Mouse (Mus musculus): ENCODE measurements around the gene Tas1r3.

The Tas1r3 gene

DNA sequence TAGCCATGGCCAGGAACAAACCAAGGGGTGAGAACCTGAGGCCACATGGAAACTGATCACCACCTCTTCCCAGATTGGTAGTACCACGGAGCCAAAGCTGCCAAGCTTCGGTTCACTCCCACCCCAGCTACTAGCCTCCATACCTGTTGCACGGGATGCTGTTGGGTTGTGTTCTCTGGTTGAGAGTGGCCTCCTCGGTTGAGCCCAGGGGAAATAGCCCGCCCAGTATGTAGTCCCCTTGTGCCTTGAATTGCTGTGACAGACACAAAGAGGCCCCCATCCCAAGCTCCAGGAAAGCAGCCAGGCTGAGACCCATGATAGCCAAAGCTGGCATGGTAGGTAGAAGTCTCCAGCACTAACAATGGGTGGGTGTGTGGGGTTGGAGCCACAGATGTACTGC, at the start of gene Tas1r3:
Gene Tas1r3, minus strand, starts transcription at position 362 of the 400 bp plus-strand sequence.
- WGBS, result 71% methylated on average over 5 of the region's 5 CpGs

DNA sequence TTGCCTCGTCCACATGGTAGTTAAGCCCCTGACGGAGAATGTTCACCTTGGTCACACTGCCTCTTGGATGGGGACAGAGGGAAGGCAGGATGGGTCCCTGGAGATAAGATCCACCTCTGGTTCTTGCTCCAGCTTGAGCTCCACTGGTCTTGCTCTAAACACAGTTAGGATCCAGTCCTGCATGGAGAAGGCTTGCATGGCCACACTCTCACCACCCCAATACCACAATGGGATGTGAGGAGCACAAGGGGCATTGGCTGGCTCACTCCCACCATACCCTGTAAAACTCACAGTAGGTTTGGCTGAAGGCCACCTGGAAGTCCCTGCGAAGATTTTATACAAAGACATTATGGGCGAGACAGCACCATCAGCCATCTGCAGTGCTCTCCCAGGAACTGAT, 45.6 kb upstream of the Tas1r3 start:
- 72% methylated on average over 4 of the region's 4 CpGs for WGBS

DNA sequence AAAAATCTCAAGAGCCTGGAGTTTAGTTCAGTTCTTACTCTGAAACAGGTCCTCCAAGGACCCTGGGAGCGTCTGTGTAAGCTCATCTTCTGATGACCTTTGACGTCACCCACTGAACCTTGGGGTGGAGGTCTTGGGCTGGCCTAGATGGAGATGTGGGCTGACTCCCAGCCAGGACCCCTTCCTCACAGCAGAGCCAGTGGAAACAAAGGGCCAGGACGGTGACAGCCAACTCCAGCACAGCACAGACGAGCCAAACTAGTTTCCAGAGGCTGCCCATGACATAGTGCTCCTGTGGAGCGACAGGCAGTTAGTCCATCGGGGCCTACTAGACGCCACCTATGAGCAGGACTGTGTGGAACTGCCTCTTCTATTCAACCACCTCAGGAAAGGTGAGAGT, 45.1 kb upstream of the Tas1r3 start:
- 78% methylated on average over 7 of the region's 7 CpGs for WGBS

DNA sequence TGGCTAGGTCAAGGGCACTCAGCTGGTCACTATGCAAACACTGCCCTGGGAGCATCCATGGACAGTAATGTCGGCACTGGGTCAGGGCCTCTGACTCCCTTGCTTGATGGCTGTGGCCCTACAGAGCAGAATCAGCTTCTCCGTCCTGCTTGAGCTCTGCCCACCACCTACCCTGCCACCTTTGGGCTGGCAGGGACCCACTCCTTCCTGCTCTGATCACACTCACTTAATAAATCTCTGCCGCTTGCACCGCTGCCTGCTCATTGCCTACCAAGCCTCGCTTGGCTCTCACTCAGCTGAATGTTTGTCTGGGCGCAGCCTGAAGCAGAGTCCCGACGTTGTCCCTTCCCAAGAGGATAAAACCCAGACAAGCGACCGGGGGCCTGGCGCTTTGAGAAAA, 43.8 kb upstream of the Tas1r3 start:
- 73% methylated on average over 11 of the region's 11 CpGs for WGBS

DNA sequence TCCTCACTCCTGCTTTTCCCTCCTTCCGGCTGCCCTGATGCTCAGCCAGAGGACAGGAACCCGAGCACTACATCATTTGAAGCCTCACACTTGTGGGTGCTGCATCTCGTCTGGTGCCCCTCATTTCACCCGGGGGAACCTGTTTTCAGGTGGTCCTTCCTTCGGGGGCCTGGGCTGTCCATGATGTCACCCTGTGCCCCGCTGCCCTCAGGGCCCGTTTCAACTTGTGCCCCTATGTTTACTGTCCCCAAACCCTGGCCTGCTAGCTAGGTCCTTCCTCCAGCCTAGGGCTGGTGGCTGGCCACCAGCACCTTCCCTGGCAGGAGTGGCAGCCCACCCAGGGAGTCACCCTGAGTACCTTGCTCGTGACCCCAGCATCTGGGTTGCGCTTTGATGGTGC, 43.0 kb upstream of the Tas1r3 start:
- WGBS, result 87% methylated on average over 9 of the region's 9 CpGs

DNA sequence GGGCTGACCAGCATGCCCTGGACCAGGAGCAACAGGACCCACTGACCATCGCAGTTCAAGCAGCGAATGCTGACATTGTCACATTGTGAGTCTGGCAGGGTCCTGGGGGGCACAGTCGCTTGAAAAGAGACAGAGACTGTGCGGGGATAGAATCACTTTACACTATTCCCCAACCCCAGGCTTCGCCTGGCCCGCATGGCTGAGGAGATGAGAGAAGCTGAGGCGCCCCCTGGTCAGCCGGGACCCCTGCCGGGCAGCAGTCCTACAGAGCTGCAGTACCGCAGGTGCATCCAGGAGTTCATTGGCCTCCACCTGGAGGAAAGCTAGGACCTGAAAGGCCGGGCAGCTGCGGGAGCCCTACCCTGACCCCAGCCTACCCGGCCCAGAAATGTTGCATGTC, 42.5 kb upstream of the Tas1r3 start:
- WGBS, result 90% methylated on average over 13 of the region's 13 CpGs

DNA sequence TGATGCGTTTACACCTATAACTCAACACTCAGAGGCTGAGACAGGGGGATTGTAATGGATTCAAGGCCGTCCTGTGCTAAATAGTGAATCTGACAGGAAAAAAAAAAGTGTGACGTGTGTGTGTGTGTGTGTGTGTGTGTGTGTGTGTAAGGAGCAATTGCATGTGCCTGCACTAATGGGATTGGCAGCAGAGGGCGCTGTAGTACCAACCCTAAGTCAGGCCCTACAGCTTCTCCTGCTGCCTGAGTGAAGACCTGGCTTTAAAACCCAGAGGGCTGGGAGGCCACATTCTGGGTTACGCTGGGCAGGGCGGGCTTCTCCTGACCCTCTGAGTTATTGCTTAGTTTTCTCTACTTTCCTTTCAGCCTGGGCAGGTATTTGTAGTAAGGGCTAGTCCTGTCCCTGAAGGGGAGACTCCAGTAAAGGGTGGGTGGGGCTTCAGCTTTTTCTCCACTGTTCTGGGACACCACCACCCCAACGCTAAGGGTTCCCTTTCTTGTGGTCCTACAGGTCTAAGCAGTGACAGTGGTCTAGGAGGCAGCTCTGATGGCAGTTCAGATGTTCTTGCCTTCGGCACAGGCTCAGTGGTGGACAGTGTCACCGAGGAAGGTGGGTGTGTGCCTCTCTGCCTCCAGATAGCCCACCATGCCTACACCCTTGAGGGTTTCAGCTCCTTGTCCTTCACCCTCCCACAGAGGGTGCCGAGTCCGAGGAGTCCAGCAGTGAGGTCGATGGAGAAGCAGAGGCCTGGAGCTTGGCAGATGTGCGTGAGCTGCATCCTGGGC, 41.3 kb upstream of the Tas1r3 start:
- WGBS, result 92% methylated on average over 13 of the region's 13 CpGs

DNA sequence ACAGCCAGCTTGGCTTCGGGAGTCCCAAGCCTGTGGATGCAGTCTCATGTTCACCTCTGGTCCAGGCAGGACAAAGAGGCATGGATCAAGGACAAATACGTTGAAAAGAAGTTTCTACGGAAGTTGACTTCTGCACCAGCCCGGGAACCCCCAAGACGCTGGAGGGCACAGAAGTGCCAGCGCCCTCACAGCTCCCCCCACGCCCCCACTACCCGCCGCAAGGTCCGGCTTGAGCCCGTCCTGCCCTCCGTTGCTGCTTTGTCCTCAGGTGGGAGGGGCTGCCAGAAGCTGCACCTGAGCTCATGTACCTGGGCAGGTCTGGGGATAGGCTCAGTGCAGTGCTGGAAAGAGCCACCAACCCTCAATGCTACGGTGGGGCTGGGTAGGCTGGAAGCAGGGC, 40.1 kb upstream of the Tas1r3 start:
- WGBS, result 97% methylated on average over 13 of the region's 13 CpGs

DNA sequence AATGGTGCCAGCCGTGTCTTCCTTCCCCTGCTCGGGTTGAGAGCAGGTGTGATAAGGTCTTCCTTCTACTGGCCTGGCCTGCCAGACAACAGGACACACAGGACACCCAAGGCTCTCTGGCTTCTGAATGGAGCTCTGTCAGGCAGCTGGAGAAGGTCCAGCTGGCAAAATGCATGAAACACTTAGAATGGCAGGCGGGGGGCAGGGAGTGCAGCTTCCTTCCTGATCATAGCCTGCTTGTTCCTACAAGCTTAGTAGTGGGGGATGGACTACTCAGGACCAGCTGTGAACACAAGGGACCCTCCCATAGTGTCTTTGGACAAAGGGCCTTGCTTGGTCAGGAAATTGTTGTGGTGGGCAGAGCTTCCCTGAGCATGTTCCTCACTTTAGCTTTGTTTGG, 38.0 kb upstream of the Tas1r3 start:
- 35% methylated on average over 3 of the region's 3 CpGs for WGBS

DNA sequence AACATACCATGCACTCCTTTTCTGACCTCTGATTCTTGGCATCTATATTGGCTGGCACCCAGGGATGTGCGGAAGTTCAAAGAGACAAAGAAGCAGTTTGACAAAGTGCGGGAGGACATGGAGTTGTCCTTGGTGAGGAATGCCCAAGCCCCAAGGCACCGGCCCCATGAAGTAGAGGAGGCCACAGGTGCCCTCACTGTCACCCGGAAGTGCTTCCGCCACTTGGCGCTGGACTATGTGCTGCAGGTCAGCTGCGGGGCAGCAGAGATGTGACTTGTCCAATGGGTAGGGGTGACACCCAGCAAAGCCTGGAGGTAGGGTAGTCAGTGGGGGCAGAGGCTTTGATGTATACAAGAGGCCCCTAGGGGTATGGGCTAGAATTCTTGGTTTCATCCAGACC, 36.2 kb upstream of the Tas1r3 start:
- WGBS, result 90% methylated on average over 7 of the region's 7 CpGs

DNA sequence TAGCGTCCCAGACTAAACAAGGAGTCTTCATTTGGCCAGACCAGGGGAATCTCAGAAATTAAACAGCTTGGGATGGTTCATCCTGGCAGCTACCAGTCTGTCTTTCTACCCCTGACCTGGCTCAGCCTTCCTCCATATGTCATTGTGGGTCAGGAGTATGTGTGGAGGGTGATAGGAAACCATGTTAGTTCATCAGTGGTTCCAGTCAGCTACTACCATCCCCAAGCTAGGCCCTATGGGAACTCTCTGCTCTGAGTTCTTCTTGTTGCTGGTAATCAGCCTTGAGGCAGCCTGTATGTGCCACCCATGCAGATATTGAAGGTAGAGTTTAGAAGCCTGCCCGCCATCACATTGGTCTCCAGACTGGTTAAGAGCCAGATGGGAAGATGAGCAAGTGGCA, 35.2 kb upstream of the Tas1r3 start:
- WGBS, result 86% methylated on average over 2 of the region's 2 CpGs

DNA sequence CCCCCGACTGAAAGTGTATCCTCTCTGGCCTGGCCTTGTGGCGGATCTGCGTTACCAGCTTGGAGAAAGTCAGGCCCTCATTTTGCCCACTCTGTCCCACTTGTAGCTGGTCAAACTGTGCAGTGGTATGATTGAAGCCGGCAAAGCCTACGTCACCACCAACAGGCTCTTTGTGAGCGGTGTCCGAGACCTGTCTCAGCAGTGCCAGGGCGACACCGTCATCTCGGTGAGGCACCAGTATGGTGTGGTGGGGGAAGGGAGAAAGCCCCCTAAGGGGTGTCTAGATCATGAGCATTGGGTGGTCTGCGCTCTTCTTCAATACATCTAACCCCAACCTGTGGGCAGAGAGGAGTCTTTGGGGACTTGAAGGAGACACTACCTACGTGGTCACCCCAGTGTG, 33.3 kb upstream of the Tas1r3 start:
- WGBS, result 94% methylated on average over 12 of the region's 12 CpGs

DNA sequence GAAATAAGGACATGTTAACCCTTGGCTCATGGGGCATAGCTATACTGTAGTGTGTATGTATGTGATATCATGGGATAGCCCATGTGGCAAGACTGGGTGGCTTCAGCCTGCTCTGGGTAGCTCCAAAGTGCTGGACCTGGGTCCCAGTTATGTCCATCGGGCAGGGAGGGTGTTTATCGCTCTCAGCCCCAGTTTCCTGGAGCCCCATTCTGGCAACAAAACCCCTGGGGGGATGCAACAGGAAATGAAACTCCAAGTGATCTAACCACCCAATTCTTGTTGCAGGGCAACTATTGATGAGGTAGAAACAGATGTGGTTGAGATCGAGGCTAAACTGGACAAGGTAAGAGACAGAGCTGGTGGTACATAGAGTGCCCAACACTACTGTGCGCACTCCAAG, 32.7 kb upstream of the Tas1r3 start:
- 78% methylated on average over 4 of the region's 4 CpGs for WGBS

DNA sequence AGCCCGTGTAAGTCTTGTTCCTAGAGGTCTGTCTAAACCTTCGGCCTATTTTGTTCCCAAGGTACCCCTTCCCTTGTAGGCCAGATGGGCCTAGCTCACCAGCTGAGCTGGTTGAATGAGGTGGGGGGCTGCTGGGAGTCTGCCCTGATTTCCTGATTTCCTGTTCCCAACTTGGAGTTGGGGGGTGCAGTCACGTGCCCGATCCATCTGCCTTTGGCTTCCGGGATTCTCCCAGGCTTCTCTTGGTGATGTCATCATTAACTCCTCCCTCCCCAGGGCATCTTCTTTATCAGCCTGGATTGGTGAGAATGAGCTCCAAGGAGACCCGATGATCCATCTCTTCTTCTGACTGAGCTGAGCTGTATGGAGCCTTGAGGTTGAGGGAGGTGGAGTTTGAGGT, 32.1 kb upstream of the Tas1r3 start:
- WGBS, result 12% methylated on average over 6 of the region's 6 CpGs

DNA sequence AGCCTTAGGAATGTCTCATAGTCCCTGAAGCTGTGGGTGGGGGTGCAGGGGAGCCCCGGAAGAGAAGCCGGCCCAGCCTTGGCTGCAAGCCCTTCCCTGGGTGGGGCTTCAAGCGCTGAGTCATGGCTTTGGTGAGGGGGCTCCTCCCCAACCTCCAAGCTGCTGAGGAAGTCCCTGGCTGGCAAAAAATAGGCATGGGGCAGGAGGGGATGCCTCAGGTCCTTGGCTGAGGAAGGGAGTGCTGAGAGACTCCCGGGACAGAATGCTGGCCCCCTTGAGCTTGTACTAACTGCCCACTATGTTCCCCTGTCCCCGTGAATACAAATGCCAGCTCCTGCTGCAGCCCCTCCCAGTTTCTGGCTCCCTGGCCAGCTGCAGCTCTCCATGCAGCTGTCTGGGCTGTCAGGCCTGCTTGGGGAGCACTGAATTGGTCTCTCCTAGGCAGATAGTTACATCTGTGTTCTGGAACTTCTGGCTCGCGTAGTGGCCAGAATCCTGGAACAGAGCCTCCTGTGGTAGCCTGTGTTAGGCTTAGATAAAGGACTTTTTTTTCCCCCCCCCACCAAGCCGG, 31.2 kb upstream of the Tas1r3 start:
- WGBS, result 2% methylated on average over 8 of the region's 8 CpGs

DNA sequence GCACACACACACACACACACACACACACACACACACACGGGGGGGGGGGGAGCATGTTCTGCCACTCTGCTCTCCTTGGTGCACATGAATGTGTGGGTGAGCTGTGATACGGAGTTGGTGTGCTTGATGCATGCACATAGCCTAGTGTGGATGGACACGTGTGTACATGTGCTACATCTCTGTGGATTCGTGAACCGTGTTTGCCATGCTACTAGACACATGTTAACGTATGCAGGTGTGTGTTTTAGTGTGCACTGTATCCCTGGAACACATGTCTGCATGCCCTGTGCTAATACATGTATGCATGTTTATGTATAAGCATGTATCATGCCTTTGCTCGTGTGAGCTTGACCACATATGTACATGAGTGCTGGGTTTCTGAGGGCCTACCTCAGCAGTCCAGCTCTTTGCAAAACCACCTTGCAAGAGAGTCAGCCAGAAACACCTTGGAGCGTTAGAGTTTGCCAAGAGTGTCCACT, 30.1 kb upstream of the Tas1r3 start:
- 25% methylated on average over 8 of the region's 8 CpGs for whole genome bisulfite sequencing

DNA sequence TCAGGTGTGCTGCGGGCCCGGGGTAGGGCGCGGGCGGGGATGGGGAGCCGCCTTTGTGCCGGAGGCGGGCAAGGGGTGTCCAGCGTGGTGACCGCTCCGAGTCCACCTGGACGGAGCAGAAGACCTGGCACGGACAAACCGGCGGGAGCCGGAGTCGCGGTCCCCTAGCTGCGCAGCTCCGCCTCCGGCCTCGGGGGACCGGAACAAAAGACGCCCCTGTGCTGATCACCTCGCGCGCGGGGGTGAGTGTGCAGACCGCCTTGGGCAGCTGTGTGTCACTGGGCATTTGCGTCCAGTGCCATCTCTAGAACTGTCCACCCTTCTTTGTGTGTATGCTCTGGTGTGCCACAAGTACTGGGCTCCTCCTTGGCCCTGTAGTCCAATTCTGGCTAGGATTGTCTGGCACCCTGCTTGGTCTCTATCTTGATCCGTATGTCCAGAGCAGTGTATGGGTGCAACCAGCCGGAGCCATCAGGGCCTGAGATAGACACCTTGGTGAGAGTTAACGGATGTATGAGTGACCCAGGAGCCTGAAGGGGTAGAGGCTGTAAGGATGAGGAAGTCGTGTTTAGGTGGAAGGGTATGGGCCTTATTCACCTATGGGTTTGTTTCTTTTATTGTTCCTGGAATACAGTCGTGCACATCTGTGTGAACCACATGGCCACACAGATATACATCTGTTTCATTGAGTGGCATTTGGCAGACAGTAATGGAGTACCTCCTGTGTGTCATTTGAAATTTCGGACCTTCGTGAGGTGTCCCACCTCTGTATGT, 29.5 kb upstream of the Tas1r3 start:
- WGBS, result 2% methylated on average over 37 of the region's 37 CpGs

DNA sequence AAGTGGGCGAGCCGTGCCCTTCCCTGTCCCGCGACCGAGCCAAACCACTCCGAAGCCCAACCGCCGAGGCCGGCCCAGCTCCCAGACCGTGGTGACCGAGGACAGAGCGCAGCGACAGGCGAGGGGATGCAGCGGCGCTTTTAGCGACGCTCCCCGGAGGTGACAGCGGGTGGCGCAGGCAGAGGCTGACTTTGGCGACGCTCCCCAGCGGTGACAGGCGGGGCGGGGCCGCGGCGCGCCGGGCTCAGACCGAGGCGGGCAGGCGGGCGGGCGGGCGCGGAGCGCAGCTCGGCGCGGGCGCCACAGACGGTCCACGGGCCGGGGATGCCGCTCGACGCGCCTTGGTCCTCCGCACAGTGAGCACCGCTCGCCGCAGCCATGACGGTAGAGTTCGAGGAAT, 28.9 kb upstream of the Tas1r3 start:
- WGBS, result under 1% methylated on average over 46 of the region's 56 CpGs

DNA sequence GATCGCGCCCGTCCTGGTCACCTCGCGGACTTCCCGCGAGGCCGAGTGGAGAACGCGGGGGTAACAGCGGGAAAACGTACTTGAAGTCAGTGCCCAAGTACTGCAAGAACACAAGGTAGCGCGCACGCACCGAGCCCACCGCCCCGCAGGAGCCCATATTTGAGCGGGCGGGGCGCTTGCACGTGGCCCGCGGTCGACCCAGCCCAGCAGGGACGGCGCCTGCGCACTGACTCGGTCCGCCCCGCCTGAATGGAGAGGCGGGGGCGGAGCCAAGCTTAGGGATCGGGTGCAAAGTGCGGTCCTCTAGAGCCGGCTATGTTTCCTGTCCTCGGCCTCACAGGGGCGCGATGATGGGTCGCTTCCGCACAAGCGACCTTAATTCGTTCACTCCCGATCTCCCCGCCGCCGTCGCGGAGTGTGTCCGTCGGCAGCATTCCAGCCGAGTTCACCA, 28.4 kb upstream of the Tas1r3 start, which contains the start of the genes Pusl1 and Acap3:
Gene Pusl1, minus strand, starts transcription at position 231 of the 451 bp plus-strand sequence.
Gene Acap3, plus strand, starts transcription at position 272 of the 451 bp plus-strand sequence.
- WGBS, result under 1% methylated on average over 52 of the region's 52 CpGs

DNA sequence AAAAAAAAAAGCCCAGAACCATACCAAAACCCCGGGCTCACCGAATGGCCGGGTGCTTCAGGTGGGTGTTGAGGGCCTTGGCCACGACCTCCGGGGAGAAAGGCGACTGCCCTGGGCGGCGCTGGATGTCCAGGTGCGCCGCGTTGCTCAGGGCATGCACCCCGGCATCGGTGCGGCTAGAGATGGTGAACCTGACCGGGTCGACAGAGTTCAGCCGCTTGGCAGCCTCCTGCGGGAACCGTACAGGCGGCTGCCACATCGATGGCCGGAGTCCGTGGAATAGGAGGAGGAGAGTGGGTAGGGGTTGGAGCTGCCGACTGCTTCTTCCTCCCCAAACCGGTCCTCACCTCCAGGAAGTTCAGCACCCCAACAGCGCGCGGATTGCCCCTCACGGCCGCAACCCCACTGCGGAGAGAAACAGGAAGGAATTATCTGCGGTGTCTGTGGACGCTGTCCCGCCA, 27.9 kb upstream of the Tas1r3 start:
- under 1% methylated on average over 34 of the region's 34 CpGs for WGBS

DNA sequence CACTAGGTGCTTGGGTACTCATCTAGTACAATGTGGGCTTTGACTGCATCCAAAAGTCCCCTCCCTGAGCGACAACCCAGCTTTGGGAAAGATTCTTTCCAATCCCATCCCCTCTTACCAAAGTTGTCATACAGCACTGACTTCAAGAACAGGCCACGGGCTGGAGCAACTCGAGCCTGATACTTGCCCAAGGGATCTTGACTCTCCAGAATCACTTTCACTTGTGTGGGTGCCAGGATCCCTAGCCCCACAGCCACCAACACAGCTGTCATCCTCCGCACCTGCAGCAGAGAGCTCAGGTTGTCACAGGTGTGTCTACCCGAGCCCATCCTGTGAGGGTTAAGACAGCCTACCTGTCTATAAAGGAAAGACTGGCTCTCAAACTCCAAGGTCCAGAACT, 26.2 kb upstream of the Tas1r3 start:
- 84% methylated on average over 5 of the region's 5 CpGs for WGBS

DNA sequence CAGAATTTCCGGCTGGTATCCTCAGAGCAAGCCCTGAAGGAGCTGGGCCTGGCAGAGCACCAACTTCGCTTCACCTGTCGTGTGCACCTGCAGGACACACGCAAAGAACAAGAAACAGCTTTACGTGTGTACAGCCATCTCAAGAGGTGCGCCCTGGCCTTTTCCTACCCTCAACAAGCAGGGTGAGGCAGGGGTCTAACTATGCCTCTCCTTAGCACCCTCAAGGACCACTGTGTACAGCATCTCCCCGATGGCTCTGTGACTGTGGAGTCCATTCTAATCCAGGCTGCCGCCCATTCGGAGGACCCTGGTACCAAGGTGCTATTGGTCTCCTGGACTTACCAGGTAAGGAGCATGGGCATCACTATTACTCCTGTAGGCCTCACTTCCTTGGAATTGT, 25.0 kb upstream of the Tas1r3 start:
- WGBS, result 92% methylated on average over 9 of the region's 9 CpGs
